Mouse (Mus musculus): Measurements from ENCODE around the gene Pgrmc2. TPM values are rescaled to one million over a fixed set of nuclear protein-coding genes. Genes with fewer than 3 reads are reported as not detected.

Gene Pgrmc2
- polyA plus RNA-seq, 1 experiment from 2014 or later = 32.5 TPM

DNA sequence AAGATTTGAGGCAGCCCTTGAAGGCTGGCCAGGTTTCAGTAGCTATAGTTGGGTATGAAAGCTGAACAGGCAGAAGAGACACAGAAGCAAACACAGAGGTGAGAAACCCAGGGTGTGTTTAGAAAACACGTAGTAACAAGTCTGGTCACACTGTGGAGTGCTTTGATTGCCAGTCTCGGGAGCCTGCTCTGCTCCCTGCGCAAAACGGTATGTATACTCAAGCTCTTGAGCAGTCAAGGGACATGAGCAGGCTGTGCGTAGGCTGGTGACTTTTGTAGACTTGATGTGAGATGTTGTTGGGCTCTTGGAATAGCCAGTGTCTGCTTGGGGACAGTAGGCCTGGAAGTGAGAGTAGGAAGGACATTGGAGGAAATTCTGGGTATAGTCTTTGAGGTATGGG is 30.3 kb upstream of the Pgrmc2 start:
- Histone ChIP-seq H3K27ac (replicated peaks) (no peak overlapping the region), H3K27me3 (ENCODE audit: control insufficient read depth, insufficient read depth, low read length) (no peaks in the 10 kb centered on the region), H3K4me3 (ENCODE audit: low read depth, low read length) (no peak overlapping the region), H3K9me3 (ENCODE audit: control insufficient read depth, low read length) (no peaks in the 10 kb centered on the region), H3K36me3 (ENCODE audit: control insufficient read depth, insufficient read depth, low read length) (no peaks in the 10 kb centered on the region), H3K4me2 (replicated peaks; ENCODE audit: low read depth) (no peak overlapping the region), H3K4me1 (replicated peaks; ENCODE audit: control insufficient read depth, insufficient read depth) (no peaks in the 10 kb centered on the region), H3K9ac (ENCODE audit: low read length) (no peak overlapping the region)
- 67% methylated on average over 5 of the region's 5 CpGs for WGBS
- DNase-seq (ENCODE audit: low spot score) = no peak
- TF ChIP-seq EP300 (optimal IDR thresholded peaks at IDR 0.05) = no peak
- TF ChIP-seq CTCF (IDR thresholded peaks at IDR 0.05; ENCODE audit: low read depth) = no peak
- no peak for ATAC-seq (ENCODE audit: low FRiP score, low TSS enrichment)

DNA sequence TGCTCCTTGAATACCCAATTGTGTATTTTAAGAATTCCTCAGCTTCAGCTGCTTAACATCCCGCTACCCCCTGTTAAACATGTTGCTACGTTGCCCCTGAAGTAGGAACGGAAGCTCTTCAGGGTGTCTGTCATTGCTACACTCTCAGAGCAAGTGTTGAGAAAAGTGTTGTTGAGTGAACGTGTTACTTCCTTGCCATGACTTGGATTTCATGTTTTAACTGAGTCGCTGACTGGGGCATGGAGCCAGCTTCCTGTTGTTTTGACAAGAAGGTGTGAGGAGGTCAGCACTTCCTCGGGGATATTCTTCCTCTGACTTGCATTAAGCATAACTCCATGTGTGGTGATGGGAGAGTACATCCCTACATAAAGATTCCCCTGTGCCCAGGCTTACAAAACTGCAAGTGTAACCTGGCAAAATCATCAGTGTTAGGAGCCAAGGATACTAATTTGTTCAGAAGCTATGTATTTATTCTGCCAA is 25.5 kb upstream of the Pgrmc2 start:
- H3K9ac ChIP-seq (ENCODE audit: low read length) = no peak overlapping the region

DNA sequence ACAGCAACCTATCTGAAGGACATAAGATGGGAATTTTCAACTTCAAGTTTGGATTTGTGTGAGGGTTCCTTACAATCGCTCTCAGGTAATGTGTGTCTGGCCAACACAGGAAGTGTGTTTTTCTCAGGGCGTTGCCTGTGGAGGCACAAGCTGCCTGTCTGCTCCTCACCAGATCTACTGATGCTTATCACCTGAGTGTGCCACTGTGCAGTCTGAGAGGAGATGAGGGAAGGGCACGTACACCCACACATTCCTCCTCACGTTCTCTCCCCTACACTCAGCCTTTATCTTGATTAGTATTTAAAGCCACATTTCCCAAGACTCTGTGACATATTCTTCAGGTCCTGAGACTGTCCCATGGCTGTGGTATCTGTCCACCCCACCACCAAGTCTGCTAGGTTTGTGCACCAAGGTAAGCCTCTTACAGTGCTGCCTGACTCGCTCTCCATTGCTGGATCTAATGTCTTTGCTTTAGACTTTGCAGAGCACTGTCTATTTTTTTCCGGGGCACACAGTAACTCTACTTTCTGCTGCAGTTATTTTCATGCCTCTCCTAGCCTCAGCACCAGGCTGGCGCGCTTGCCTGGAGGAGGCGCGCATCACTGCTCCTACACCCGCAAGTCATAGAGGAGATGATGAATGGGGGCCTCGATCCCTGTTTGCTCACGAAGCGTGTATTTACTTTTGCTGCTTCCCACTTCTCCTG is 24.9 kb upstream of the Pgrmc2 start:
- Histone ChIP-seq H3K4me2 (replicated peaks; ENCODE audit: low read depth) (no peak overlapping the region; the same call in 1 of the 2 replicates), H3K4me3 (ENCODE audit: low read depth, low read length) (no peak overlapping the region), H3K36me3 (ENCODE audit: control insufficient read depth, insufficient read depth, low read length) (no peaks in the 10 kb centered on the region), H3K9ac (ENCODE audit: low read length) (no peak overlapping the region), H3K4me1 (replicated peaks; ENCODE audit: control insufficient read depth, insufficient read depth) (no peaks in the 10 kb centered on the region; the same call in 1 of the 2 replicates), H3K27ac (replicated peaks) (no peak overlapping the region), H3K9me3 (ENCODE audit: control insufficient read depth, low read length) (no peaks in the 10 kb centered on the region), H3K27me3 (ENCODE audit: control insufficient read depth, insufficient read depth, low read length) (no peaks in the 10 kb centered on the region)
- 25% methylated on average over 14 of the region's 14 CpGs for WGBS
- ATAC-seq (ENCODE audit: low FRiP score, low TSS enrichment) (no peak), DNase-seq (ENCODE audit: low spot score) (no peak)
- TF ChIP-seq CTCF (IDR thresholded peaks at IDR 0.05; ENCODE audit: low read depth) (peak; percentile 20; the same call in 1 of the 2 replicates), EP300 (optimal IDR thresholded peaks at IDR 0.05) (no peak)

More for the DNA sequence above, 25.5 kb upstream of the Pgrmc2 start:
- H3K36me3 ChIP-seq (ENCODE audit: control insufficient read depth, insufficient read depth, low read length) = no peaks in the 10 kb centered on the region
- H3K9me3 ChIP-seq (ENCODE audit: control insufficient read depth, low read length) = no peaks in the 10 kb centered on the region
- DNase-seq (ENCODE audit: low spot score) (no peak), ATAC-seq (ENCODE audit: low FRiP score, low TSS enrichment) (no peak)
- no peak overlapping the region for H3K4me2 ChIP-seq (replicated peaks; ENCODE audit: low read depth)
- no peaks in the 10 kb centered on the region; the same call in 1 of the 2 replicates for H3K4me1 ChIP-seq (replicated peaks; ENCODE audit: control insufficient read depth, insufficient read depth)
- no peak overlapping the region for H3K4me3 ChIP-seq (ENCODE audit: low read depth, low read length)
- TF ChIP-seq CTCF (IDR thresholded peaks at IDR 0.05; ENCODE audit: low read depth) (no peak), EP300 (optimal IDR thresholded peaks at IDR 0.05) (no peak)
- no peak overlapping the region for H3K27ac ChIP-seq (replicated peaks)
- 7% methylated on average over 6 of the region's 6 CpGs for WGBS
- H3K27me3 ChIP-seq (ENCODE audit: control insufficient read depth, insufficient read depth, low read length) = no peaks in the 10 kb centered on the region

DNA sequence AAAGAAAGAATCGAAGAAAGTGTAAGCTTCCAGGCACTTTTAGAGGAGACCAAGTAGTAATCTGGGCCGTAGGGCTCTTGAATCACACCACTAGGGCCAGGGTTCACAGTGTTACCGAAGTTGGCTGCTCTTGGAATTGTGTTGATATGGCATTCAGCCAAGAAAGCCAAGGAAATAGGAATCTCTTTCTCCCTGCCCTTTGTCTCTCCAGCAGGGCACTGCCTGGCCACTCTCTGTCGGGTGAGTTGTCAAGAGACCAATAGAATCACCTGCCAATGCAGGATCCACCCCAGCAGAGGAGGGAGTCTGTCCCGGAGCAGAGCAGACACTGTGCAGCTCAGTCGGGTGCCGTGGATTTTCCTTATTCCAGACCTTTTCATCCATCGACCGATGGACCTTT is 19.1 kb upstream of the Pgrmc2 start:
- TF ChIP-seq EP300 (optimal IDR thresholded peaks at IDR 0.05) (no peak), CTCF (IDR thresholded peaks at IDR 0.05; ENCODE audit: low read depth) (no peak)
- H3K4me3 ChIP-seq (ENCODE audit: low read depth, low read length) = no peak overlapping the region
- H3K9ac ChIP-seq (ENCODE audit: low read length) = no peak overlapping the region
- DNase-seq (ENCODE audit: low spot score) (no peak), ATAC-seq (ENCODE audit: low FRiP score, low TSS enrichment) (peak; percentile 38)
- H3K36me3 ChIP-seq (ENCODE audit: control insufficient read depth, insufficient read depth, low read length) = no peaks in the 10 kb centered on the region
- no peak overlapping the region for H3K4me2 ChIP-seq (replicated peaks; ENCODE audit: low read depth)
- H3K9me3 ChIP-seq (ENCODE audit: control insufficient read depth, low read length) = no peaks in the 10 kb centered on the region
- no peaks in the 10 kb centered on the region for H3K27me3 ChIP-seq (ENCODE audit: control insufficient read depth, insufficient read depth, low read length)
- no peak overlapping the region for H3K27ac ChIP-seq (replicated peaks)
- H3K4me1 ChIP-seq (replicated peaks; ENCODE audit: control insufficient read depth, insufficient read depth) = no peaks in the 10 kb centered on the region
- 82% methylated on average over 9 of the region's 9 CpGs for WGBS

DNA sequence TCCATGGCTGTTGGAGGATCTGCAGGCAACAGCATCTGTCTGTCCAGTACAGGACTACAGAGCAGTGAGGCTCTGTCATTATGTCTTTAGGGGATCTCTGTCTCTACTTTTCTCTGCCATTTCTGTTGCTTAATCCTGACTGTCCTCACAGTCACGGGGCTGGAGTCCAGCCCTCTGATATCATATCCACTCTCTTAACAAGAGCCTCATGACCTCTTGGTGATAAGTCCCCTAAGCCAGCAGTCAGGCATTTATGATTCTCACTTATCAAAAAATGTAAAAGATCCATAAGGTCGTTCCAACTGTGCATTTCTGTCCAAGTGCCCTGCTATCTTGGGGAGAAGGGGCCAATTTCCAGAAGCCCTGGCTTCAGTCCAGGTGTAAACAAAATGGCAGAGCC is 17.3 kb upstream of the Pgrmc2 start:
- ATAC-seq (ENCODE audit: low FRiP score, low TSS enrichment) = no peak
- H3K27ac ChIP-seq (replicated peaks) = no peak overlapping the region
- H3K4me3 ChIP-seq (ENCODE audit: low read depth, low read length) = no peak overlapping the region
- H3K36me3 ChIP-seq (ENCODE audit: control insufficient read depth, insufficient read depth, low read length) = no peaks in the 10 kb centered on the region
- no peak overlapping the region for H3K4me2 ChIP-seq (replicated peaks; ENCODE audit: low read depth)
- WGBS = 42% methylated on average over 2 of the region's 2 CpGs
- H3K4me1 ChIP-seq (replicated peaks; ENCODE audit: control insufficient read depth, insufficient read depth) = no peaks in the 10 kb centered on the region
- no peak for DNase-seq (ENCODE audit: low spot score)
- no peaks in the 10 kb centered on the region for H3K9me3 ChIP-seq (ENCODE audit: control insufficient read depth, low read length)
- TF ChIP-seq CTCF (IDR thresholded peaks at IDR 0.05; ENCODE audit: low read depth) (no peak), EP300 (optimal IDR thresholded peaks at IDR 0.05) (no peak)
- H3K9ac ChIP-seq (ENCODE audit: low read length) = no peak overlapping the region
- no peaks in the 10 kb centered on the region for H3K27me3 ChIP-seq (ENCODE audit: control insufficient read depth, insufficient read depth, low read length)

DNA sequence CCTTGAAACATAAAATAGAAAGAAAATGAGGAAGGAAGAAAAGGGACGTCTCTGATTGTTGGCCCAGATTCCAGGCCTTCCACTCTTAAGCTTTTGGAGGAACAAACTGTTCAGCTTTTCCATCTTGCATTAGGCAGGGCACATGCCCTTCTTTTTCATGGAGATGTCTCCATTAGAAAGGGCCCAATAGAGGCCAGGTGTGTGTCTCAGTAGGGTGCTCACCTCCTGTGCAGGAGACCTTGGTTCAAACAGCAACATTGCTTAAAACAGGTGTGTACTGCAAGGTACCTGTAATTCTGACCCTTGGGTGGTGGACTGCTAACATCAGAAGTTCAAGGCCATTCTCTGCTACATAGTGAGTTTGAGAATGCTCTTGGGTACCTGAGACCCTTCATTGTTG is 16.8 kb upstream of the Pgrmc2 start:
- Histone ChIP-seq H3K27ac (replicated peaks) (no peak overlapping the region), H3K27me3 (ENCODE audit: control insufficient read depth, insufficient read depth, low read length) (no peaks in the 10 kb centered on the region), H3K4me3 (ENCODE audit: low read depth, low read length) (no peak overlapping the region), H3K9me3 (ENCODE audit: control insufficient read depth, low read length) (no peaks in the 10 kb centered on the region), H3K36me3 (ENCODE audit: control insufficient read depth, insufficient read depth, low read length) (no peaks in the 10 kb centered on the region), H3K4me1 (replicated peaks; ENCODE audit: control insufficient read depth, insufficient read depth) (no peaks in the 10 kb centered on the region), H3K4me2 (replicated peaks; ENCODE audit: low read depth) (no peak overlapping the region), H3K9ac (ENCODE audit: low read length) (no peak overlapping the region)
- no peak for TF ChIP-seq CTCF (IDR thresholded peaks at IDR 0.05; ENCODE audit: low read depth)
- no peak for DNase-seq (ENCODE audit: low spot score)
- WGBS = 64% methylated on average over 1 of the region's 1 CpGs
- ATAC-seq (ENCODE audit: low FRiP score, low TSS enrichment) = no peak

Data from stomach, postnatal 0 days (tissue).